Mouse (Mus musculus) frontal cortex, adult (tissue): ENCODE data around the gene Qrich2.

ENCODE experiments used
- ATAC-seq: cut with Nextera tagmentation; 2 replicates; pipeline ENCODE4 v1.9.2; 2017; ENCODE audit warnings: mild to moderate bottlenecking, moderate library complexity, mixed read lengths; ENCODE audit not compliant: low TSS enrichment

Gene Qrich2

GRCm38 (mm10) chr11:116445596-116446307 is 20.3 kb downstream of the Qrich2 start:
- ATAC-seq: peak; percentile 76

GRCm38 (mm10) chr11:116443935-116444334 is 22.1 kb downstream of the Qrich2 start:
- ATAC-seq: no peak

- ATAC-seq: no peak
Measured at GRCm38 (mm10) chr11:116443311-116443710, 22.7 kb downstream of the Qrich2 start.

GRCm38 (mm10) chr11:116442867-116443177 is 23.2 kb downstream of the Qrich2 start:
- ATAC-seq: no peak

- no peak for ATAC-seq
Measured at GRCm38 (mm10) chr11:116442129-116442866, 23.7 kb downstream of the Qrich2 start.

GRCm38 (mm10) chr11:116440408-116441068 is 25.5 kb downstream of the Qrich2 start:
- ATAC-seq: no peak

GRCm38 (mm10) chr11:116439269-116440240 is 26.5 kb downstream of the Qrich2 start:
- no peak for ATAC-seq

- ATAC-seq: no peak
Measured at GRCm38 (mm10) chr11:116437541-116437940, 28.5 kb downstream of the Qrich2 start.

GRCm38 (mm10) chr11:116436725-116437331 is 29.2 kb downstream of the Qrich2 start:
- no peak for ATAC-seq

- no peak for ATAC-seq
Measured at GRCm38 (mm10) chr11:116435992-116436724, 29.9 kb downstream of the Qrich2 start.

- ATAC-seq: no peak
Measured at GRCm38 (mm10) chr11:116434967-116435752, 30.9 kb downstream of the Qrich2 start.

- ATAC-seq: no peak
Measured at GRCm38 (mm10) chr11:116434287-116434966, 31.6 kb downstream of the Qrich2 start.

- ATAC-seq: peak; percentile 92
Measured at GRCm38 (mm10) chr11:116433356-116434286, 32.4 kb downstream of the Qrich2 start, which contains the start of gene Ubald2. Gene Ubald2 (plus strand): TSS chr11:116434094.

- peak; percentile 58; the same call in 1 of the 2 replicates for ATAC-seq
Measured at GRCm38 (mm10) chr11:116432593-116433355, 33.3 kb downstream of the Qrich2 start.

- no peak for ATAC-seq
Measured at GRCm38 (mm10) chr11:116432127-116432526, 33.9 kb downstream of the Qrich2 start.

GRCm38 (mm10) chr11:116431428-116432077 is 34.5 kb downstream of the Qrich2 start:
- no peak for ATAC-seq
